Mouse (Mus musculus) hindbrain, embryonic 13.5 days (tissue): Measurements from ENCODE around the gene Slc51a. TPM values are rescaled to one million over a fixed set of nuclear protein-coding genes. Genes with fewer than 3 reads are reported as not detected.
"Not testable (repeated sequence)": the region's sequence is repeated elsewhere in the genome, so short reads cannot be mapped to it uniquely, and the experiment has no call there.

Experiments
- ATAC-seq: fragments of 200-750 bp; cut with Nextera tagmentation; 2 replicates; pipeline ENCODE4 v1.8.0; 2017; ENCODE audit warnings: moderate TSS enrichment; ENCODE audit not compliant: low FRiP score
- H3K27ac ChIP-seq: fragments of 300-500 bp; sonication (generic); 2 replicates; pipeline ENCODE4 v1.5.1; 2015; ENCODE audit warnings: inconsistent platforms, mild to moderate bottlenecking, moderate library complexity
- H3K27me3 ChIP-seq: fragments of 300-500 bp; sonication (generic); 2 replicates; pipeline ENCODE4 v1.6.1; 2015; ENCODE audit warnings: mild to moderate bottlenecking, inconsistent platforms
- H3K36me3 ChIP-seq: fragments of 300-500 bp; sonication (generic); 2 replicates; pipeline ENCODE4 v1.6.1; 2015; ENCODE audit warnings: mild to moderate bottlenecking, inconsistent platforms
- H3K4me1 ChIP-seq: fragments of 300-500 bp; sonication (generic); replicated peaks from 2 replicates; pipeline ENCODE4 v1.6.1; 2015; ENCODE audit warnings: inconsistent platforms
- H3K4me2 ChIP-seq: fragments of 300-500 bp; sonication (generic); 2 replicates; pipeline ENCODE4 v1.6.1; 2015; ENCODE audit warnings: inconsistent platforms, mild to moderate bottlenecking, moderate library complexity
- H3K4me3 ChIP-seq: fragments of 300-500 bp; sonication (generic); 2 replicates; pipeline ENCODE4 v1.5.1; 2015; ENCODE audit warnings: mild to moderate bottlenecking, inconsistent platforms
- H3K9ac ChIP-seq: fragments of 300-500 bp; sonication (generic); 2 replicates; pipeline ENCODE4 v1.6.1; 2015; ENCODE audit warnings: mild to moderate bottlenecking, inconsistent platforms
- H3K9me3 ChIP-seq: fragments of 300-500 bp; sonication (generic); 2 replicates; pipeline ENCODE4 v1.6.1; 2016; ENCODE audit warnings: inconsistent platforms
- WGBS: fragments of 180-500 bp; shearing (Covaris S2); methylation state at CpG from one replicate; pipeline ENCODE4 v1.1.7; 2015; 5-methylcytosine and 5-hydroxymethylcytosine counted together
- polyA plus RNA-seq: library from polyadenylated mRNA; unstranded; fragments of >200 nt; fragmentation: Nextera tagmentation; extraction: Ambion mirVana; gene quantifications from 2 replicates; pipeline ENCODE4 v1.2.1, GENCODE M21; 2015

The Slc51a gene
- polyA plus RNA-seq, 1 experiment from 2014 or later, result 0.13 TPM

DNA sequence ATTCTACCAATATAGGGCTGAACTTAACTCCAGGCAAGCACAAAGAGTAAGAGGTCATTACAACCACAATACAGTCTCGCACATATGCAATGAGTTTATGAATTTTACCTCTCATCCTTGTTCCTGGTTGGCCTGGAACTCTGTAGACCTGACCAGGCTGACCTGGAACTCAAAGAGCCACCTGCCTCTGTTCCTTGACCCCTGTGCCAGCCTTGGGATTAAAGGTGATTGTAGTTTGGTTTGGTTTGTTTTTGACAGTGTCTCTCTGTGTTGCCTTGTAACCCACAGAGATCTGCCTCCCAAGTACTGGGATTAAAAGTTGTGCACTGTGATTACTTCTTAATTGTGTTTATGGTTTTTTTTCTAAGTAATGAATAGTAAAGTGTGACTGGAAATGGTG, 30.9 kb downstream of the Slc51a start:
- 100% methylated on average over 1 of the region's 1 CpGs for WGBS
- peaks cover 48% of the 10 kb centered on the region for H3K36me3 ChIP-seq
- H3K4me3 ChIP-seq, result no peak overlapping the region
- H3K4me1 ChIP-seq, result no peaks in the 10 kb centered on the region
- ATAC-seq, result no peak
- H3K9ac ChIP-seq, result no peak overlapping the region
- H3K4me2 ChIP-seq, result no peak overlapping the region
- H3K27me3 ChIP-seq, result no peaks in the 10 kb centered on the region
- H3K9me3 ChIP-seq, result no peaks in the 10 kb centered on the region
- no peak overlapping the region for H3K27ac ChIP-seq

DNA sequence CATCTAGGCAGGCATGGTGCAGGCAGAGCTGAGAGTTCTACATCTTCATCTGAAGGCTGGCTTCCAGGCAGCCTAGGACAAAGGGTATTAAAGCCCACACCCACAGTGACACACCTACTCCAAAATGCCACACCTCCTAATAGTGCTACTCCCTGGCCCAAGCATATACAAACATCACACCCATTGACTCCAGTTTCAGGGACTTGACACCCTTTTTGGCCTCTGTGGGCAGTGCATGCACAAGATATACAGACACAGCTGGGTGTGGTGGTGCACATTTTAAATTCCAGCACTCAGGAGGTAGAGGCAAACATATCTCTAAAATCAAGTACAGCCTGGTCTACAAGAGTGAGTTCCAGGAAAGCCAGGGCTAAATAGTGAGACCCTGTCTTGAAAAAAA, 31.6 kb downstream of the Slc51a start:
- H3K4me3 ChIP-seq, result no peak overlapping the region
- H3K9ac ChIP-seq, result no peak overlapping the region
- no peak for ATAC-seq
- no peak overlapping the region for H3K27ac ChIP-seq
- no peaks in the 10 kb centered on the region for H3K4me1 ChIP-seq
- peaks cover 50% of the 10 kb centered on the region for H3K36me3 ChIP-seq
- no peak overlapping the region for H3K4me2 ChIP-seq
- no peaks in the 10 kb centered on the region for H3K9me3 ChIP-seq
- no peaks in the 10 kb centered on the region for H3K27me3 ChIP-seq

- H3K9me3 ChIP-seq, result no peaks in the 10 kb centered on the region
- H3K4me1 ChIP-seq, result no peaks in the 10 kb centered on the region
- 86% methylated on average over 5 of the region's 5 CpGs for WGBS
- H3K4me2 ChIP-seq, result no peak overlapping the region
- ATAC-seq, result no peak
- H3K4me3 ChIP-seq, result no peak overlapping the region
- no peaks in the 10 kb centered on the region for H3K27me3 ChIP-seq
- no peak overlapping the region for H3K9ac ChIP-seq
- H3K27ac ChIP-seq, result no peak overlapping the region
- H3K36me3 ChIP-seq, result peaks cover 50% of the 10 kb centered on the region
Observed at GRCm38 (mm10) chr16:32454646-32455045, 33.0 kb downstream of the Slc51a start.

- no peak overlapping the region for H3K27ac ChIP-seq
- no peak overlapping the region for H3K4me2 ChIP-seq
- no peaks in the 10 kb centered on the region for H3K27me3 ChIP-seq
- H3K9ac ChIP-seq, result no peak overlapping the region
- ATAC-seq, result no peak
- H3K4me3 ChIP-seq, result no peak overlapping the region
- peaks cover 47% of the 10 kb centered on the region for H3K36me3 ChIP-seq
- H3K9me3 ChIP-seq, result no peaks in the 10 kb centered on the region
- 97% methylated on average over 8 of the region's 8 CpGs for WGBS
- H3K4me1 ChIP-seq, result no peaks in the 10 kb centered on the region
Observed at GRCm38 (mm10) chr16:32453102-32453501, 34.6 kb downstream of the Slc51a start.

DNA sequence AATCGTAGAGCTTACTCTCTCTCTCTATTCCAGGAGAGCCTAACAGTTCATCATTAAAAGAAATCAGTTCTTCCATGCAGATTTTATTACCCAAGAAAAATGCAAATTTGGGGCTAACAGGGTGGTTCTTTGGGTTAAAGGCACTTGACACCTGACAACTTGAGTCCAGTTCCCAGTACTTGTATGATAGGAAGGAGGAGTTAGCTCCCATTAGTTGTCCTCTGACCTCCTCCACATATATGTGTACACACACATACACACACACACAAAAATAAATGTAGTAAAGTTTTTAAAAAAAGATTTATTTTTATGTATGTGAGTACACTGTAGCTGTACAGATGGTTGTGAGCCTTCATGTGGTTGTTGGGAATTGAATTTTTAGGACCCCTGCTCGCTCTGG, 37.5 kb downstream of the Slc51a start:
- no peak overlapping the region for H3K4me2 ChIP-seq
- H3K4me3 ChIP-seq, result no peak overlapping the region
- no peaks in the 10 kb centered on the region for H3K4me1 ChIP-seq
- no peak for ATAC-seq
- H3K9me3 ChIP-seq, result no peaks in the 10 kb centered on the region
- WGBS, result 96% methylated on average over 2 of the region's 2 CpGs
- peaks cover 32% of the 10 kb centered on the region for H3K36me3 ChIP-seq
- no peaks in the 10 kb centered on the region for H3K27me3 ChIP-seq
- H3K27ac ChIP-seq, result no peak overlapping the region
- H3K9ac ChIP-seq, result no peak overlapping the region

DNA sequence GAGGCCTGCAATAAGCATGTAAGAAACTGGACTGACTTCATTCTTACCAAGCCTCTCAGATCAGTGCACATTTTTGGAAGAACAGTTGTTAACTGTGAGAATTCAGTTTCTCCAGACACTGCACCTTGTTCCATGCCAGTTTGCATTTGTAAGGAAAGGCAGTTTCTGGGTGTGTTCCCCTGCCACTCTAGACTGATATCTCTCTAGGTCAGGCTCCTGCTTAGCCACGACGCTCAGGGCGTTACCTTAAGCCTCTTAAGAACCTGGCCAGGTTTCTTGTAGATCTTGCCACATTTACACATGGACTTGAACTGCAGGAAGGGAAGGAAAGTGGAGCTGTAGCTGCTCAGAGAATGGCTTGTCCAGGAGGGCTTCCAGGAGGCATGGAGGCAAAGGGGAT, 38.0 kb downstream of the Slc51a start:
- H3K27ac ChIP-seq, result no peak overlapping the region
- H3K4me1 ChIP-seq, result no peaks in the 10 kb centered on the region
- H3K36me3 ChIP-seq, result peaks cover 28% of the 10 kb centered on the region
- no peak overlapping the region for H3K4me2 ChIP-seq
- H3K9me3 ChIP-seq, result no peaks in the 10 kb centered on the region
- H3K27me3 ChIP-seq, result no peaks in the 10 kb centered on the region
- 96% methylated on average over 3 of the region's 3 CpGs for WGBS
- H3K9ac ChIP-seq, result no peak overlapping the region
- H3K4me3 ChIP-seq, result no peak overlapping the region
- ATAC-seq, result no peak

- 84% methylated on average over 2 of the region's 2 CpGs for WGBS
- Histone ChIP-seq H3K27ac (no peak overlapping the region), H3K4me1 (no peaks in the 10 kb centered on the region), H3K9ac (no peak overlapping the region), H3K4me2 (no peak overlapping the region), H3K4me3 (no peak overlapping the region), H3K27me3 (no peaks in the 10 kb centered on the region), H3K9me3 (no peaks in the 10 kb centered on the region), H3K36me3 (peaks cover 1% of the 10 kb centered on the region; the same call in 1 of the 2 replicates)
- no peak for ATAC-seq
Observed at GRCm38 (mm10) chr16:32446563-32447138, 41.0 kb downstream of the Slc51a start.

DNA sequence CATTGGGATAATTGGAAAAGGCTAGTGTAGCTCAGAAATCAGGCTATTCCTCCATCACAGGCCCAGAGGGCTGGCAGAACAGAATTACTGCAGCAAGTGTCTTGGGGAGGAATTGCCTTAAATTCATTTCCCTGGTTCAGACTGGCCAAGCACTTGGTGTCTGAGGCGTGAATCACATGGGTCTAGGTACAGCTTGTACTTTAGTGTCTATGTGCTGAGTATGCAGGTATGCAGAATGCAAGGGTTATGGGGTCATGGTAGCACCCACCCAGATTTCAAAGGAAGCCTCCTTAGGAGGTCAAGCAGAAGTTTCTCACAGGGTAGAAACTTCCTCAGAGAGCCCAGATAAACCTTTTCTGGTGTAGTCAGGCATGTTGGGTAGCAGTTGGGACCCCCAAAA, 42.1 kb downstream of the Slc51a start:
- H3K9ac ChIP-seq, result no peak overlapping the region
- H3K4me2 ChIP-seq, result no peak overlapping the region
- no peak overlapping the region for H3K27ac ChIP-seq
- WGBS, result 92% methylated on average over 1 of the region's 1 CpGs
- peaks cover 5% of the 10 kb centered on the region; the same call in 1 of the 2 replicates for H3K36me3 ChIP-seq
- no peak for ATAC-seq
- no peak overlapping the region for H3K4me3 ChIP-seq
- no peaks in the 10 kb centered on the region for H3K27me3 ChIP-seq
- H3K4me1 ChIP-seq, result no peaks in the 10 kb centered on the region
- no peaks in the 10 kb centered on the region for H3K9me3 ChIP-seq

GRCm38 (mm10) chr16:32444615-32445014, 43.1 kb downstream of the Slc51a start:
- peaks cover 12% of the 10 kb centered on the region; the same call in 1 of the 2 replicates for H3K36me3 ChIP-seq
- not testable (repeated sequence) for H3K9me3 ChIP-seq, H3K4me2 ChIP-seq, H3K4me1 ChIP-seq, H3K27ac ChIP-seq, H3K4me3 ChIP-seq, ATAC-seq, H3K9ac ChIP-seq, H3K27me3 ChIP-seq
- 91% methylated on average over 3 of the region's 3 CpGs for WGBS

DNA sequence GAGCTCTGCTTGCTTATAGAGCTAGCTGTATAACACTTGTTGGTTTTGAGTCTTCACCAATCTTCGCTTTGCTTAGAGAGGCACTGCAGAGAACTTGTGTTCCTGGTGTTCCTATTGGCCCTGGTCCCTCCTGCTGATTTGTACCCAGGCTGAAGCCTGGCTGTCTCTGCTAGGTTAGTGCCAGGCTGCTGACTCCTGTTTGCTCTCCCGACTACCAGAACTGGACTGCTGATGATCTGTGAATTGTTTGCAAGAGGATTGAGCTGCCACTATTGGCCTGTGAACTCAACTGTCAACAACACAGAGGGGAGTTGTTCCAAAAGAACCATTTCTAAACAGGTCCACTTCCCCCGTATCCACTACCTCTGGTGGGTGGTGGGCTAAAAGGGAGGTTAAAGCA, 46.2 kb downstream of the Slc51a start:
- no peak overlapping the region for H3K4me3 ChIP-seq
- 91% methylated on average over 3 of the region's 3 CpGs for WGBS
- ATAC-seq, result no peak
- no peak overlapping the region for H3K4me2 ChIP-seq
- peaks cover 12% of the 10 kb centered on the region; the same call in 1 of the 2 replicates for H3K36me3 ChIP-seq
- H3K27me3 ChIP-seq, result no peaks in the 10 kb centered on the region
- H3K9ac ChIP-seq, result no peak overlapping the region
- H3K4me1 ChIP-seq, result no peaks in the 10 kb centered on the region
- H3K9me3 ChIP-seq, result no peaks in the 10 kb centered on the region
- H3K27ac ChIP-seq, result no peak overlapping the region

GRCm38 (mm10) chr16:32437266-32437665, 50.4 kb downstream of the Slc51a start:
- peaks cover 5% of the 10 kb centered on the region for H3K4me1 ChIP-seq
- no peaks in the 10 kb centered on the region for H3K9me3 ChIP-seq
- no peak for ATAC-seq
- no peak overlapping the region for H3K4me2 ChIP-seq
- peaks cover 12% of the 10 kb centered on the region; the same call in 1 of the 2 replicates for H3K36me3 ChIP-seq
- H3K27me3 ChIP-seq, result no peaks in the 10 kb centered on the region
- 98% methylated on average over 1 of the region's 1 CpGs for WGBS
- H3K9ac ChIP-seq, result no peak overlapping the region
- H3K4me3 ChIP-seq, result no peak overlapping the region
- H3K27ac ChIP-seq, result no peak overlapping the region

GRCm38 (mm10) chr16:32436657-32437056, 51.0 kb downstream of the Slc51a start:
- H3K4me3 ChIP-seq, result no peak overlapping the region
- no peak overlapping the region for H3K27ac ChIP-seq
- 84% methylated on average over 1 of the region's 1 CpGs for WGBS
- no peaks in the 10 kb centered on the region for H3K9me3 ChIP-seq
- H3K9ac ChIP-seq, result no peak overlapping the region
- no peak overlapping the region for H3K4me2 ChIP-seq
- peaks cover 12% of the 10 kb centered on the region; the same call in 1 of the 2 replicates for H3K36me3 ChIP-seq
- H3K27me3 ChIP-seq, result no peaks in the 10 kb centered on the region
- H3K4me1 ChIP-seq, result peaks cover 11% of the 10 kb centered on the region
- ATAC-seq, result no peak

DNA sequence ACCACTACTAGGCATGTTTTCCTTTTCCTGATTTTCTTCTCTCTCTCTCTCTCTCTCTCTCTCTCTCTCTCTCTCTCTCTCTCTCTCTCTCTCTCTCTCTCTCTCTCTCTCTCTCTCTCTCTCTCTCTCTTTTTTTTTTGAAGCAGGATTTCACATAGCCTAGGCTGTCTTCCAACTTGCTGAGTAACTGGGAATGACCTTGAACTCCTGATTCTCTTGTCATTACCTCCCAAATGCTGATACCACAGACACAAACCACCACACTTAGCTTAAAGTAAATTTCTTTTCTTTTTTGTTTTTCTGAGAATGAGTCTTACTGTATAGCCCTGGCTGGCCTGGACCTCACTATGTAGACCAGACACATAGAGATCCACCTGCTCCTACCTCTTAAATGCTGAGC, 53.0 kb downstream of the Slc51a start:
- peaks cover under 1% of the 10 kb centered on the region; the same call in 1 of the 2 replicates for H3K36me3 ChIP-seq
- no peaks in the 10 kb centered on the region for H3K9me3 ChIP-seq
- H3K4me3 ChIP-seq, result no peak overlapping the region
- no peak overlapping the region for H3K27ac ChIP-seq
- ATAC-seq, result no peak
- no peak overlapping the region for H3K4me2 ChIP-seq
- H3K27me3 ChIP-seq, result no peaks in the 10 kb centered on the region
- peaks cover 21% of the 10 kb centered on the region for H3K4me1 ChIP-seq
- H3K9ac ChIP-seq, result no peak overlapping the region
